Mouse (Mus musculus) small intestine, adult 2 months (tissue): ENCODE results near the gene Zdhhc4. TPM values are rescaled to one million over a fixed set of nuclear protein-coding genes. Genes with fewer than 3 reads are reported as not detected.
A peak's percentile ranks its signal among the peaks of the same experiment; 100 is the strongest.

ENCODE experiments used
- H3K27ac ChIP-seq: fragments of 200-500 bp; 2 replicates; pipeline ENCODE4 v1.5.1; 2012; ENCODE audit warnings: low read depth, low read length, control low read depth, inconsistent platforms; ENCODE audit not compliant: insufficient read depth
- H3K27me3 ChIP-seq: fragments of 200-500 bp; 2 replicates; pipeline ENCODE4 v1.6.1; 2012; ENCODE audit warnings: mild to moderate bottlenecking, moderate library complexity, low read length, inconsistent platforms; ENCODE audit not compliant: control insufficient read depth, insufficient read depth
- H3K36me3 ChIP-seq: fragments of 200-500 bp; 2 replicates; pipeline ENCODE4 v1.6.1; 2012; ENCODE audit warnings: mild to moderate bottlenecking, low read length, control low read depth, inconsistent platforms; ENCODE audit not compliant: control insufficient read depth, insufficient read depth
- H3K4me1 ChIP-seq: fragments of 200-500 bp; 2 replicates; pipeline ENCODE4 v1.6.1; 2012; ENCODE audit warnings: low read length, inconsistent platforms, mixed read lengths; ENCODE audit not compliant: control insufficient read depth, insufficient read depth, insufficient read length
- H3K4me3 ChIP-seq: fragments of 200-500 bp; 2 replicates; pipeline ENCODE4 v1.5.1; 2012; ENCODE audit warnings: low read depth, mild to moderate bottlenecking, control low read depth, inconsistent platforms, low read length, moderate library complexity
- CTCF ChIP-seq: fragments of 200-500 bp; IDR thresholded peaks from 2 replicates; pipeline ENCODE4 v1.5.1; 2012; ENCODE audit warnings: low read depth, mild to moderate bottlenecking, control low read depth, inconsistent platforms, low read length, moderate library complexity, mixed read lengths; ENCODE audit not compliant: insufficient replicate concordance, insufficient read length; ENCODE audit errors: extremely low read depth
- POLR2A ChIP-seq: fragments of 200-500 bp; IDR thresholded peaks from 2 replicates; pipeline ENCODE4 v1.6.1; 2012; ENCODE audit warnings: low read depth, mild to moderate bottlenecking, control low read depth, inconsistent platforms, low read length, moderate library complexity
- WGBS: fragments of 180-500 bp; shearing (Covaris S2); methylation state at CpG from one replicate; pipeline ENCODE4 v1.1.7; 2018; 5-methylcytosine and 5-hydroxymethylcytosine counted together
- polyA plus RNA-seq: library from polyadenylated mRNA; depleted of rRNA; stranded (reverse); fragments of >200 nt; gene quantifications from 2 replicates; pipeline ENCODE4 v1.2.3, GENCODE M21; 2012

The Zdhhc4 gene
- polyA plus RNA-seq, 1 experiment, result 44.6 TPM

GRCm38 (mm10) chr5:143308825-143309224, 20.2 kb downstream of the Zdhhc4 start:
- H3K4me1 ChIP-seq, result no peaks in the 10 kb centered on the region
- H3K36me3 ChIP-seq, result peaks cover 56% of the 10 kb centered on the region
- WGBS, result 86% methylated on average over 5 of the region's 5 CpGs
- no peak overlapping the region for H3K27ac ChIP-seq
- TF ChIP-seq CTCF (no peak), POLR2A (no peak)
- no peak overlapping the region for H3K4me3 ChIP-seq
- no peaks in the 10 kb centered on the region for H3K27me3 ChIP-seq

- peaks cover 55% of the 10 kb centered on the region for H3K36me3 ChIP-seq
- no peaks in the 10 kb centered on the region for H3K4me1 ChIP-seq
- TF ChIP-seq POLR2A (no peak), CTCF (no peak)
- no peaks in the 10 kb centered on the region for H3K27me3 ChIP-seq
- 92% methylated on average over 7 of the region's 7 CpGs for WGBS
- no peak overlapping the region for H3K4me3 ChIP-seq
- H3K27ac ChIP-seq, result no peak overlapping the region
Measured at GRCm38 (mm10) chr5:143304251-143304650, 24.8 kb downstream of the Zdhhc4 start.

GRCm38 (mm10) chr5:143301296-143301695, 27.8 kb downstream of the Zdhhc4 start:
- 73% methylated on average over 8 of the region's 8 CpGs for WGBS
- H3K4me1 ChIP-seq, result no peaks in the 10 kb centered on the region

GRCm38 (mm10) chr5:143299686-143300085, 29.4 kb downstream of the Zdhhc4 start:
- H3K4me3 ChIP-seq, result no peak overlapping the region
- peaks cover 24% of the 10 kb centered on the region for H3K36me3 ChIP-seq
- H3K27ac ChIP-seq, result no peak overlapping the region
- H3K4me1 ChIP-seq, result no peaks in the 10 kb centered on the region
- TF ChIP-seq POLR2A, result no peak
- peak; percentile 63; the same call in 1 of the 2 replicates for TF ChIP-seq CTCF
- 90% methylated on average over 4 of the region's 4 CpGs for WGBS
- no peaks in the 10 kb centered on the region for H3K27me3 ChIP-seq

More at GRCm38 (mm10) chr5:143301296-143301695, 27.8 kb downstream of the Zdhhc4 start:
- no peaks in the 10 kb centered on the region for H3K27me3 ChIP-seq
- no peak overlapping the region for H3K4me3 ChIP-seq
- TF ChIP-seq POLR2A (no peak), CTCF (0 out of 2 replicates have a peak, but pooled peaks have one; percentile 12)
- no peak overlapping the region for H3K27ac ChIP-seq
- peaks cover 34% of the 10 kb centered on the region for H3K36me3 ChIP-seq

GRCm38 (mm10) chr5:143298391-143298790, 30.7 kb downstream of the Zdhhc4 start:
- WGBS, result 93% methylated on average over 7 of the region's 7 CpGs
- Histone ChIP-seq H3K36me3 (peaks cover 20% of the 10 kb centered on the region), H3K4me3 (no peak overlapping the region), H3K27me3 (peaks cover 4% of the 10 kb centered on the region), H3K27ac (no peak overlapping the region), H3K4me1 (no peaks in the 10 kb centered on the region)
- no peak for TF ChIP-seq POLR2A
- TF ChIP-seq CTCF, result peak; percentile 33; the same call in 1 of the 2 replicates

- H3K36me3 ChIP-seq, result peaks cover 16% of the 10 kb centered on the region
- peaks cover 8% of the 10 kb centered on the region for H3K27me3 ChIP-seq
- TF ChIP-seq POLR2A, result no peak
- TF ChIP-seq CTCF, result no peak
- 85% methylated on average over 9 of the region's 9 CpGs for WGBS
- no peak overlapping the region for H3K4me3 ChIP-seq
- no peaks in the 10 kb centered on the region for H3K4me1 ChIP-seq
- H3K27ac ChIP-seq, result no peak overlapping the region
Measured at GRCm38 (mm10) chr5:143297986-143298385, 31.1 kb downstream of the Zdhhc4 start.

- no peak overlapping the region for H3K4me3 ChIP-seq
- no peaks in the 10 kb centered on the region for H3K4me1 ChIP-seq
- H3K36me3 ChIP-seq, result peaks cover 3% of the 10 kb centered on the region; the same call in 1 of the 2 replicates
- 82% methylated on average over 2 of the region's 2 CpGs for WGBS
- TF ChIP-seq POLR2A, result no peak
- no peak for TF ChIP-seq CTCF
- H3K27me3 ChIP-seq, result peaks cover 15% of the 10 kb centered on the region
- no peak overlapping the region for H3K27ac ChIP-seq
Measured at GRCm38 (mm10) chr5:143295330-143295729, 33.7 kb downstream of the Zdhhc4 start.

GRCm38 (mm10) chr5:143294862-143295261, 34.2 kb downstream of the Zdhhc4 start:
- no peak for TF ChIP-seq POLR2A
- peak; percentile 32; the same call in 1 of the 2 replicates for TF ChIP-seq CTCF
- H3K4me3 ChIP-seq, result no peak overlapping the region
- H3K27me3 ChIP-seq, result peaks cover 15% of the 10 kb centered on the region
- no peaks in the 10 kb centered on the region for H3K4me1 ChIP-seq
- H3K27ac ChIP-seq, result no peak overlapping the region
- H3K36me3 ChIP-seq, result 0 out of 2 replicates have a peak, but pooled peaks cover 1% of the 10 kb centered on the region
- WGBS, result 92% methylated on average over 3 of the region's 3 CpGs
